In the genomic region with DNA sequence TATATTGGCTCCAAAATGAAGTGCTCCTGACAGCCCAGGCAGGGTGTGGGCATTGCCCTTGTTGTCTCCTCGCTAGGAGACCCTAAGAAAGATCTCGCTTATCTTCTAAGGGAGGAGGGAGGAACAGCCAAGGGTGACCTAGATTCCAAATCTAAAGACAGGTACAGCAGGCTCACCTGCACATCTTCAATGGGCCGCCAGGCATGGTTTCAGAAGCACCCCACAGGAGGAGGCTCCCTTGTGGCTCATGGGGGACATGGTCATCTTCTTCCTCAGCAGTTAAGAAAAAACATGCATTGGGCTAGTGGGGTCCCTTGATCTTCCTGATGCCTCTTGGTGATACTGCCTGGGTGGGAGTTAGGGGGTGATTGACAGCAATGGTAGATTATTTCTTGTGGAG, we compare ENCODE assay signal across 9 mouse cellular contexts.
A peak's percentile ranks its signal among the peaks of the same experiment; 100 is the strongest.
DNase-seq lines count a peak whose midpoint lies in the region; ATAC-seq lines count a peak whose summit lies in the region.
"Had no signal": no experiment of that assay in that cellular context is flagged by ENCODE, and none has a peak within 500 bp of the region (broad histone marks: within the 10 kb centered on the region; RNA-seq: fewer than 3 reads in every experiment).

No protein-coding gene starts in this region.

- no peak overlapping the region for H3K4me3 ChIP-seq in heart, embryonic 16.5 days (ENCODE audit: low read length)
- no peak overlapping the region for H3K4me3 ChIP-seq in embryonic facial prominence, embryonic 14.5 days (ENCODE audit: low read depth, low read length)
- H3K4me3 ChIP-seq in hindbrain, embryonic 15.5 days: no peak overlapping the region
- no peak overlapping the region for H3K4me3 ChIP-seq in neural tube, embryonic 15.5 days (replicated peaks)

- peaks cover 51% of the 10 kb centered on the region for H3K4me1 ChIP-seq in heart, embryonic 16.5 days (ENCODE audit: control insufficient read depth, insufficient read depth, low read length)
- H3K4me1 ChIP-seq in embryonic facial prominence, embryonic 14.5 days (ENCODE audit: control insufficient read depth, insufficient read depth, low read length): peaks cover 37% of the 10 kb centered on the region
- H3K4me1 ChIP-seq in hindbrain, embryonic 15.5 days (replicated peaks): peaks cover 43% of the 10 kb centered on the region
- peaks cover 41% of the 10 kb centered on the region for H3K4me1 ChIP-seq in neural tube, embryonic 15.5 days

- H3K9ac ChIP-seq in heart, embryonic 16.5 days (ENCODE audit: low read length): peak overlapping the region; percentile 66
- H3K9ac ChIP-seq in embryonic facial prominence, embryonic 14.5 days (ENCODE audit: low read depth, low read length): no peak overlapping the region
- H3K9ac ChIP-seq in hindbrain, embryonic 15.5 days: no peak overlapping the region
- no peak overlapping the region for H3K9ac ChIP-seq in neural tube, embryonic 15.5 days (replicated peaks)

- peak overlapping the region; percentile 81 for H3K27ac ChIP-seq in heart, embryonic 16.5 days (ENCODE audit: low read length)
- H3K27ac ChIP-seq in embryonic facial prominence, embryonic 14.5 days (replicated peaks; ENCODE audit: low read depth, low read length): peak overlapping the region; percentile 77
- peak overlapping the region; percentile 78 for H3K27ac ChIP-seq in hindbrain, embryonic 15.5 days (replicated peaks)
- H3K27ac ChIP-seq in neural tube, embryonic 15.5 days (replicated peaks): peak overlapping the region; percentile 79

- no peaks in the 10 kb centered on the region for H3K27me3 ChIP-seq in heart, embryonic 16.5 days (ENCODE audit: control insufficient read depth, insufficient read depth, low read length)
- no peaks in the 10 kb centered on the region for H3K27me3 ChIP-seq in embryonic facial prominence, embryonic 14.5 days (replicated peaks; ENCODE audit: control insufficient read depth, insufficient read depth, low read length)
- no peaks in the 10 kb centered on the region for H3K27me3 ChIP-seq in hindbrain, embryonic 15.5 days
- no peaks in the 10 kb centered on the region for H3K27me3 ChIP-seq in neural tube, embryonic 15.5 days (replicated peaks)

- DNase-seq in heart, postnatal 14 days: no peak
- no peak for DNase-seq in embryonic facial prominence, embryonic 14.5 days (ENCODE audit: low spot score)
- DNase-seq in right cerebral cortex, postnatal 14 days: no peak
- no peak for DNase-seq in frontal cortex, postnatal 36 days (ENCODE audit: low spot score in 2 of 2)
- DNase-seq: cerebellum, adult 11-12 months had no signal

- 73% methylated on average over 3 of the region's 3 CpGs for WGBS in heart, embryonic 16.5 days
- 80% methylated on average over 3 of the region's 3 CpGs for WGBS in embryonic facial prominence, embryonic 14.5 days
- WGBS in hindbrain, embryonic 15.5 days: 57% methylated on average over 3 of the region's 3 CpGs
- WGBS in neural tube, embryonic 15.5 days: 62% methylated on average over 3 of the region's 3 CpGs

- 0 out of 2 replicates have a peak overlapping the region, but pooled peaks have one; percentile 26 for H3K4me2 ChIP-seq in heart, embryonic 16.5 days (ENCODE audit: low read depth, low read length)
- peak overlapping the region; percentile 23; the same call in 1 of the 2 replicates for H3K4me2 ChIP-seq in embryonic facial prominence, embryonic 14.5 days (ENCODE audit: low read depth, low read length)
- H3K4me2 ChIP-seq in hindbrain, embryonic 15.5 days: peak overlapping the region; percentile 33; the same call in 1 of the 2 replicates
- no peak overlapping the region for H3K4me2 ChIP-seq in neural tube, embryonic 15.5 days

- H3K9me3 ChIP-seq in heart, embryonic 16.5 days (replicated peaks; ENCODE audit: control insufficient read depth, low read length): no peaks in the 10 kb centered on the region
- H3K9me3 ChIP-seq in embryonic facial prominence, embryonic 14.5 days (ENCODE audit: control insufficient read depth, low read length): no peaks in the 10 kb centered on the region
- H3K9me3 ChIP-seq in hindbrain, embryonic 15.5 days: no peaks in the 10 kb centered on the region
- no peaks in the 10 kb centered on the region for H3K9me3 ChIP-seq in neural tube, embryonic 15.5 days (replicated peaks)

- no peaks in the 10 kb centered on the region for H3K36me3 ChIP-seq in heart, embryonic 16.5 days (ENCODE audit: control insufficient read depth, insufficient read depth)
- H3K36me3 ChIP-seq in embryonic facial prominence, embryonic 14.5 days (ENCODE audit: control insufficient read depth, insufficient read depth, low read length): no peaks in the 10 kb centered on the region
- H3K36me3 ChIP-seq in hindbrain, embryonic 15.5 days: no peaks in the 10 kb centered on the region
- no peaks in the 10 kb centered on the region for H3K36me3 ChIP-seq in neural tube, embryonic 15.5 days

- ATAC-seq in heart, embryonic 16.5 days (replicated peaks; ENCODE audit: extremely low read depth, insufficient read depth, low FRiP score): no peak
- ATAC-seq in embryonic facial prominence, embryonic 14.5 days (ENCODE audit: low read depth): no peak
- 0 out of 2 replicates have a peak, but pooled peaks have one; percentile 13 for ATAC-seq in hindbrain, embryonic 15.5 days (ENCODE audit: low FRiP score, low read depth)
- ATAC-seq in neural tube, embryonic 15.5 days (ENCODE audit: low FRiP score): no peak
- ATAC-seq in monocyte, adult 5-6 weeks (replicated peaks; ENCODE audit: insufficient number of reproducible peaks, low FRiP score, low TSS enrichment, poor library complexity, severe bottlenecking): no peak

- intact Hi-C loops in heart, postnatal 14 days (cut with DNase I): no loop called here
